Mouse (Mus musculus) thymus, postnatal 10 days (tissue): ENCODE measurements around the gene Dcdc2a.
A peak's percentile ranks its signal among the peaks of the same experiment; 100 is the strongest.

ENCODE experiments used
- DNase-seq, 2 experiments: peaks; one replicate each; pipeline ENCODE4 v3.0.0; 2021; ENCODE audit warnings: low spot score in 2 of 2

The Dcdc2a gene

DNA sequence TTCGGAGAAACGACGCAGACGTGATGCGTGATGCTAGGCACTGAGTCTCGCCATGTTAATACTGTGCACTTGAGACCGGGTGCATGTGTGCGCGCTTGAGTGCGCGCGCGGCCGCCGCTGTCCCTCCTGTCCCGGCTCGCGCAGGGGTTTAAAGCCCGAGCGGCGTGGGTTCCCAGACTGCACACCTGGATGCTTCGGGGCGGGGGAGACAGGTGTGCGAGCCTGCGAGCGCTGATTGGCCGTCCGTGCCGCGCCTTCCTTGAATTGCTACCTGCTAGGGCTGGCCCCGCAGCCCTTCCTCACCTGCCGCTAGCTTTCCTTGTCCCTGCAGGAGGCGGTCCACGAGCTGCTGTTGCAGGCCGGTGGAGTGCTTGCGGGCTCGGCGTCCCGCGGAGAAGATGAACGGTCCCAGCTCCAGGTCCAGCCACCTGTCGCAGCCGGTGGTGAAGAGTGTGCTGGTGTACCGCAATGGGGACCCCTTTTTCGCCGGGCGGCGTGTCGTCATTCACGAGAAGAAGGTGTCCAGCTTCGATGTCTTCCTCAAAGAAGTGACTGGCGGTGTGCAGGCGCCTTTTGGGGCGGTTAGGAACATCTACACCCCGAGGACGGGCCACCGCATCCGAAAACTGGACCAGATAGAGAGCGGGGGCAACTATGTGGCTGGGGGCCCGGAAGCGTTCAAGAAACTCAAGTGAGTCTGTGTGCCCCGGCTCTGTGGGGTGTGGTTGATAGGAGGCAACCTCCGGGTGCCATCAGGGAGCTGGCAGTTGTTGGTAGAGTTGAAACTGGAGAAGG lies at the start of gene Dcdc2a:
Dcdc2a (plus strand) TSS at position 132 of the 795 bp plus-strand sequence.
- DNase-seq, result peak in 1 of 2 experiments; percentile 8

DNA sequence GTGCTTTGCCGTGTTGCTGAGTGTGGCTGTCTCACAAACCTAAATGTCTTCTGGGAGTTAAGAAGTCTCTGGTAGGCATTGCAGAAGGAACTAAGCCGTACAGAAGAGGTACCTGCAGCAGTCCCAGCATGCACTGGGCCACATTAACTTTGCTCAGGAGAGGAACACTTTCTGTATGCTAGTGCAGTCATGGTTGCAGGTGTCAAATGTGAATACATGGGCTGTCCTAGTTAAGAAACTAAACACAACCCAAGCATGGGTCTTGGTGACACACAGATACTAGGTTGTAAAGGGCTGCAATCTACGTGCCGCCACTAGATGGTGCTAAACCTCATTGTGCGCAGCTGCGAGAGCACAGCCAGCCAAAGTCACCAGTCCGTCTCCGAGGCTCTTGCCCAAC lies 48.7 kb upstream of the Dcdc2a start:
- DNase-seq, result peak; percentile 21 to 45

DNA sequence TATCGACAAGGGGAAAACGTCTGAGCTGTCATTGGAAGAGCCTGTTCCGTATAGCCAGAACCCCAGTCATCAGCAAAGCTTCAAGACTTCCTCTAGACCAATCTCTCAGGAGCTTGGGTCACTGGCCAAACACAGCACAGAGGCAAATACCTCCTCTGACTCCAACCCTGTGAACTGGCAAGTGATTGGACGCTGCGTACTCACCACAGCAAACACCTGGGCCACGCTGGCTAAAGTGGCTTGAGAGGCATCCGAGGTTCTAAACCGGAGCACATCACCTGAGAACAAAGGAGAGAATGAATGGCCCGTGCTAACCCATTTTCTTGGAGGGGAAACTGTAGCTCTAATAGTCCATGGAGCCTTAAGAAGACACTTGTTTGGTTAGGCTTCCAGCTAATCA lies 37.5 kb upstream of the Dcdc2a start:
- peak in 1 of 2 experiments; percentile 2 for DNase-seq

DNA sequence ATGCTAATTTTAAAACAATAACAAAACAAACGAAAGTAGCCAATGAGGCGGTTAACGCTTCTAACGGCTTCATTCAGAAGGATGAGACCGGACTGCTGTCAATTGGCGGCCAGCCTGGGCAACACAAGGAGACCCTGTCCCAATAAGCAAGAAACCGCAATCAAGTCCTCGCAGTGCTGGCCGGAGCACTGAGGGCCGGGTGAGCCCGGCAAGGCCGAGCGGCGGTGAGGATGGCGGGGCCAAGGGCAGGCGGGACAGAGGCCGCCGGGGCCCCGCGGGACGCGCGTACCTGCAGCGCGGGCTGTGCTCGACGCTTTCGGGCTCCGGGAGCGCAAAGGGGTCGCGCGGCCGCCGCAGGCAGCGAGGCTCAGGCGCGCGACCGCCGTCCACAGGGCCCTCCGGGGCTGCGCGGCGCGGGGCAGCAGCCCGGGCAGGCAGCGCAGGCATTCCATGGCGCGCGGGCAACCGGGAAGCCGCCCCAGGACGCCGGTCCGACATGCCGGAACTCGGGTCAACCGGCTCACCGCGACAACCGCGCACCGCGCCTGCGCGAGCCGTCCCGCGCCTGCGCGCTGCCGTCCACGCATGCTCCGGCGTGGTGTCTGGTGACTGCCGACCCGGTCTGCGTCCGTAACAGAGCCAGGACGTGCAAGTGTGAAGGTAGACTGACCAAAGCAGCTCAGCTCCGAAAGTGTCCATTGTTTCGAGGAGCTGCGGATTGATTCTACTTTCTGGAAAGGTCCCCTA lies 35.8 kb upstream of the Dcdc2a start, which contains the start of gene Mrs2:
Mrs2 (minus strand) TSS at position 587 of the 747 bp plus-strand sequence.
- peak; percentile 72 to 79 for DNase-seq

DNA sequence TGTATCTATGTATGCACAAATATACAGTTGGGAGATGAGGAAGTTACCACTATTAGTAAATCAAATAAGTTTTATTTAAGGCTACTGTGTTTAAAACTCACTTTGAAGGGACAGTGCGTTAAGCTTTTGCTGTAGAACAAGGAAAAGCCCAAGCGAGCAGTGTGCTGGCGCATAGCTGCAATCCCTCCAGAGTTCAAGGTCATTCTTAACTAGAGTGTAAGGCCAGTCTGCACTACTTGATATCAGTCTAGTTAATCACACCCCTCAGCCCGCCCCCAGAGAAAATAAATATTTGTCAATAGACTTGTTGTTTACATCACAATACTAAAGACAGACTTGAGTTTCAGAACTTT lies 35.3 kb upstream of the Dcdc2a start:
- DNase-seq, result peak in 1 of 2 experiments; percentile 2

DNA sequence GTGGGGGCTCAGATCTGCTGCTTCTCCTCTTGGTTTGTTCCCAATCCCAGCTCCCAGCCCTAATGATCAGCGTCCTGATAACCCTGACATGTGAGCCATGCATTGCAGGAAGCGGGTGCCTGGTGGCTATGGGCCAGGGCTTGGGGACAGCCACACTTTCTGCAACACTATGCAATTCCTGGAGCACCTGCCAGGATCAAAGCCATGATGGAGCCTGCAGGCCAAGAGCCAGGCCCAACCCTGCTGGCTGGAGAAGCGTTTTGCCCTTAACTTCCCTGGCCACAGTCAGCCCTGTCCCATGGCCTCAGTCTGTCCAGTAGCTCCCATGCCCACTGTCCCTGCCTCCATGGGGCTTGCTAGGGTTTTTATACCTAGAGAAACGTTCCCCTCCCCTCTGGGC lies 33.4 kb upstream of the Dcdc2a start:
- DNase-seq, result peak in 1 of 2 experiments; percentile 2

DNA sequence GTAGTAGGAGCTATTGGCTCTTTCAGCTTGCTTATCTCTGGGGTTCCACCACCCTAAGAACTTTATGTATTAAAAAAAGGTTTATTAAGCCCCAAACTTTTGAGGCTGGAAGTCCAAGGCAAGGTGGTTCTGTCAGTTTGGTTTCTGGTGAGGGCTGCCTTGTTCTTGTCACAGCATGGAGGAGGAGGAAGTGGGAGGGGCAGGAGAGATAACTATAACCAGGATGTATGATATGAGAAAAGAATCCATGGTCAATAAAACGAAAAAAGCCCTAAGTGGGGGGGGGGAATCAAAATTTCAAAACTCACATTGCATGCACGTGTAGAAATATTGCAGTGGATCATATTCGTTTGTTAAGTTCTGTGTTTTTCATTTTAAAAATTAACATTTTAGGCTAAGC lies 32.7 kb upstream of the Dcdc2a start:
- no peak for DNase-seq

DNA sequence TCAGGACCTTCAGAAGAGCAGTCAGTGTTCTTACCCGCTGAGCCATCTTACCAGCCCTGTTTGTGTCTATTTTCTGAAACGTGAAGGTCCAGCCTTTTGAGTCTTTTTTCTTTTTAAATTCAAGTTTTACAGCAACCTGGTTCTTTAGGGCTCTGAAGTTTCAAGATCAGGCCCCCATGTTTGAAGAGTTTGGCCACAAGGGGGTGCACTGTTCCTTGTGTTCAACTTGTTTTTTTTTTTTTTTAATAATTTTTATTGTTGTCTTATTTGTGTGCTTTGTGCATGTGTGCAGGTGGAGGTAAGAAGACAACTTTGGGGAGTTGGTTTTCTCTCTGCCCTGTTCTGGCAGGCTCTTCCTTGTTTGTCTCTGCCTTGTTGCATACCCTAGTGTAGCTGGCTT lies 31.1 kb upstream of the Dcdc2a start:
- DNase-seq, result peak in 1 of 2 experiments; percentile 47

DNA sequence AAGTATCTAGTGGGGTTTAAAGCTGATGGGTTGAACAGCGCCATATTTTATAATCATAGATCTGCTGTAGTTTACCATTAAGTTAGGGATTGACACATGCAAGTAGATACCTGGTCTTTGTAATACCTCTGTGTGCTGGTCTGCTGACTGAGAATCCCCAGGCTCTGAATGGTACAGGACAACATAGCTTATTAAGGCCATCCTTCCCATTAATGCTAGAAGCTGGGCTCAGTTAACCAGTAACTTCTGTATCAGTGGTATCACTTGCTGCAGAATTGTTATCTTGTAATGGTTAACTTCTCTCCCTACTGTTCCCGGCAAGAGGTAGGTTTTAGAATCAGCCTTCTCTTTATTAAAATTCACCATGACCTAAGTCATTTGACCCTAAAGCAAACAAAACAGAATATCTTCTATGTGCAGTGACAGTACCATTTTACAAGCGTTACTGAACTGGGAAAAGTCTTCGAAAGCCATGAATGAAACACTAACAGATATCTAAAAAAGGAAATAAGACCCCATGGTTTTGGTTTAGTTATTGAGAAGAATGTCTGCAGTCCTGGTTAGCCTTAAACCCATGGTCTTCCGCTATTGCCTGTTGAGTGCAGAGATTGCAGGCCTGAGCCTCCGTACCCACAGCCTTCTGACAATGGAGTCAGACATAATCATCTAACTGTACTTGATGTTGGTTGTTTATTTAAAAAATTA lies 29.2 kb upstream of the Dcdc2a start:
- no peak for DNase-seq

DNA sequence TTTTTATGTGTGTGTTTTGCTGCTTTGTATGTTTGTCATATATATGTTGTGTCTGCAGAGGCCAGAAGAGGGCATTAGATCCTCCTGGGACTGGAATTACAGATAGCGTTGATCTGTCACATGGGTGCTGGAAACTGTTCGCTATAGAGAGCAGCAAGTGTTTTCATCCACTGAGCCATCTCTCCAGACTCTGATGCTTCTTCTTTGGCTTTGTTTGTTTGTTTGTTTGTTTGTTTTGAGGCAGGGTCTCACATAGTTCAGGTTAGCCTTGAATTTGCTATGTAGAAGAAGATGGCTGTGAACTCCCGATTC lies 28.7 kb upstream of the Dcdc2a start:
- DNase-seq, result peak in 1 of 2 experiments; percentile 1

DNA sequence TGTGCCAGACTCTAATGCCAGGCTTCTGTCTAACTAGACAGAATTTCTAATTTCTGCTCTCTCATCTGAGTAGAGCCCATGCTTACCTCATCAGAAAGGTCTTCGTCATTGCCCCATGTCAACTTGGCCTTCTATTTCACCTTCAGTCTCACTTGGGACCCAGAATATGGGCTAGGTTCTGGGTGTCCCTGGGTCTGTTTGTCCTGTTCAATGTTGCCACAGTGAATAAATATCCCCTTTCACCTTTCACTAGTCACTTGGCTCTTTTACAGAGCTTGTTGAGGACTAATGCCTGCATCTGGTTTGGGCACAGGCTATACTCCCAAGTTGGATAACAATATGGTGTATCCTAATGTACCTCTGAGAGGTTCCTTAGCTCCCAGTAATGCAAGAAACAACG lies 16.3 kb upstream of the Dcdc2a start:
- DNase-seq, result no peak

DNA sequence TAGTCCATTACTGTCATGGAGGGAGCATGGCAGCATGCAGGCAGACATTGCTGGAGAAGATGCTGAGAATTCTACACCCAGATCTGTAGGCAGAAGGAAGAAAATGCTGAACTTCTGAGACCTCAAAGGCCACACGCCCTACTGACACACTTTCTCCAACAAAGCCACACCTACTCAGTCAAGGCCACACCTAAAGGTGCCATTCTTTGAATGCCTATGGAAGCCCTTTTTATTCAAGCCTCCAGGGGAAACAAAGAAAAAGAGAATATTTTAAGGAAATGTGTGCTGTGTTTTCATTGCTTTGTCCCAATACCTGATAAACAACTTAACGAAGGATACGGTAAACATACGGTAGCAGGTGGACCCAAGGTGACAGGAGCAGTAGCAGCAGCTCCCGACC lies 3.1 kb upstream of the Dcdc2a start:
- peak in 1 of 2 experiments; percentile 1 for DNase-seq

DNA sequence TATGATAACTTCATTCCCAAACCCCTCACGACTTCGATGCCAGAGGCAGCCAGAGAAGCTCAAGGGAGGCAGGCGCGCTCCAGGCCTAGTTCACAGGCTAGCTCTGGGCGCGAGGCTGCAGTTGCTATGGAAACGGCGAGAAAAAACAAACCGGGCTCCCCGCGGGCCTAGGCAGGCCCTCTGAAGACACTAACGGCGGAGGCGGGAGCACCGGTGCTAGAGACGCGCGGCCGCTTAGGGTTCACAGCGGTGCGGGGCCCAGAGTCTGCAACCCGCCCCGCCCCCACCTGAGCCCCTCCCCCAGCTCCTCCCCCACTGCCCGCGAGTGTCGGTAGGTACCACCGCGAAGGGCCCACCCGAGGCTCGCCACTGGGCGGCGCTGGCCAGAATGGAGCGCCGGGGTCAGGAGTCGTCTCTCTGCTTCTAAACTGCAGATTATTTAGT lies 671 bp upstream of the Dcdc2a start:
- DNase-seq, result peak; percentile 41 to 53

DNA sequence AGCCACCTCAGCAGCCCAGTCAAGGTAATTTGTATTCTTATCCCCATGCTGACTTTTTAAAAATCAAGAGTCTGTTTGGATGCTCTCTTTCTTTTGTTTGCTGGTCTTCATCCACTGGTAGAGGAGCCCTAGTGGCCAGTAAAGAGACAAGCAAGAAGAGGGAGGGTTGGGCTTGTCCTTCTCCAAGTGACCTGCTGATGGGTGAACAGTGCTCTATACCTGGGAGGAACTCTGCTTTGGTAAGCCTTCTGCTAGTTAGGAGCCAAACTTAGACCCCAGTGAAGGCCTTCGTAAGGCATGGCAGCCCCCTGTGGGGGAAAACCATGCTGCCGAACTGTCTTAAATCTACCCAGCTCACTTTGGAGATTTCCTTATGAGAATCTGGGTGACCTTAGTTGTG lies 10.9 kb downstream of the Dcdc2a start:
- no peak for DNase-seq

DNA sequence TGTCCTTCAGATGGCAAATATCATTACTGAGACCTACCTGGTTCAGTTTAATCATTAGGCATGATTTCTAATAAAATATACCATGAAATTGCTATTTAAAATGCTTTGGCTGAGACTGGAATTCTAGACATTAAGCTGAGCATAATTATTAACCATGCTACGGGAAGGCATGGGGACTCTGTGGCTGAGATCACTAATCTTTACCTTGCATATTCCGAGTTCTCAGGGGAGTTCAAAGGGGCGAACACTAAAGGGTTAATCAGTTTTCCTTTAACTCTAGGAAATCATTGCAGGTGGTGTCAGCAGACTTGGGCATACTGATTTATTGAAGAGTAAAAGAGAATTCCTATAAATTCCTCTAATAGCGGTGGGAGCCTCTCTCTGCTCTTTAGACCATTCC lies 11.4 kb downstream of the Dcdc2a start:
- no peak for DNase-seq

DNA sequence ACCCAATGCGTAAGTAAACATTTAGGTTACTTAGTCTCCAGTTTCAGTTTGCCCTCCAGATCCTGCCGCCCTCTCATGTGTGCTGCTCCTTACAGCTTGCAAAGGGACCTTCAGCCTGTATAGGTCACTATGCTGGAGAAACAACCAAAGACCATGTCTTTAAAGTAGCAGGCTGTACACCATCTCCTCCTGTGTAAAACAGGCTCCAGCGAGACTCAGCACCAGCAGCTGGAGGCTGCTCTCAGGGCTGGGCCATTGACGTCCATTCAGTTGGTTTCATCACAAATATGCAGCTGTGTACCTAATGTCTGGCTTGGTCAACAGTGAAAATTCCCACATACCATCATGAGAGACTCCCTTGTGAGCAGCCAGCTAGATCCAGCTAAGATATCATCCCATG lies 14.0 kb downstream of the Dcdc2a start:
- no peak for DNase-seq

DNA sequence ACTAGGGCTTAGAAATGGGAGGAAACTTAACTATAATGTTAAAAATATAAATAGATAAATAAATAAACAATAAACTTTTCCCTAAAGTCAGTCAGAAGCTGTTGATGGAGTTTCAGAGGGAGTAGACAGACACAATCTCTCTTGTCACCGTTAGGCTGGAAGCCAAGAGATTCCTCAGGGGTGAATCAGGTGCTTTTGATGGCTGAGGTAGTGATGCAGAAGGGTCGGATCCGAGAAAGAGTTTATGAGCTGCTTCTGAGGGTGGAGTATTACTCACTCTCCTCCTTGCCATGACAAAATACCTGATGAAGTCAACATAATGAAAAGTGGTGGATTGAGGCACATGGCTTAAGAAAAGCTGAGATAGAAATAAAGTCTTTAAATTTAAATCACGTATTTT lies 15.0 kb downstream of the Dcdc2a start:
- DNase-seq, result no peak

DNA sequence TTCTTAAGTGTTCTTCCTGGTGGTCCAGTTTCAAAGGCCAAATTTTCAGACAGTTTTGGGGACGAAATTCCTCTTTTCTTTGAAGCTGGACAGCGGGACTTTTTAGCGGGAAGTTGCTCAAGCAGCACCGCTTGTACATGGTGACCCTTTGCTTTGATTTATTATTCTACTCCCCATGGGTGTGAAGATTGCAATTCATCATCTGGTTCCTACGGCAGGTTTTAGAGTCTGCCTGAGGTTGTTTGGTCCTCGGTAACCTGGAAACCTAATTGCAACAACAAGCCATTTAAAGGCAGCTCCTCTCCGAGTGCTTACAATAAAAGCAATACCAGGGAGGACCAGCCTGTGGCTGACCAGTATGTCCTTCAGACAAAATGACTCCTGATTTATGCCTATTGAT lies 21.5 kb downstream of the Dcdc2a start:
- DNase-seq, result no peak

DNA sequence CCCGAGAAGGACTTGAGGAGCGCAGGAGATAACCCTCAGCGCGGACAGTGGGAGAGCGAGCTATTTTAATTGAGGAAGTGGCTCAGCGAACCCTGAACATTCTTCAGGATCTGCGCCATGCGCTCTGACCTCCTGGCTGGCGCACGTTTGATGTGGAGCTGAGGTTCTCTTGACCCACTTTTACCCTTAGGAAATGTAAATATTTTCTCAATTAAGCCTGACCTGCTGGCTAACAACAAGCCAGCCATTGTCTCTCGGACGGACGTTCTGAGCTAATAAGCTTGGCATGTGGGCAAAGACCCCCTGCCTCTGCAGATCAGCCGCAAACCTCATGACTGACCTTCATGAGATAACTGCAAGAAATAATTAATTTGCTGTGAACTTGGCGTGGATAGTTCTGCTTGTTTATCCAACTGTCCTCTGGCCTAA lies 27.4 kb downstream of the Dcdc2a start:
- no peak for DNase-seq

DNA sequence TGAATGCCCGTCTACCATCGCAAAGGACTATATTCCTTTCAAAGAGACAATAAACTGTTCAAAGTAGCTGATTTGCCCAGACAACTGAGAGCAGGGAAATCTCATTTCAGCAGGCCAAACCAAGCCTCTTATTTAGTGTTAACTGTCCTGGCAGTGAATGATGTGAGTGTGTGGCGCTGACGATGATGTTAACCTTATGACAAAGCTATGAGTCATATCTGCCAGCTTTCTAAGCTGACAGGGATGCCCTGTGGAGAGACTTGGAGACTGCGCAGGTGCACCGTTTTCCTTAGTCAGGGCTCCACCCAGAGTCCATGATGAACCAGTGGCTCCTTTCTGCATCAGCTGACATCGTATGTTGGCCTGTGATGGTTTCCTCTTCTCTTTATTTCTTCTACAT lies 29.3 kb downstream of the Dcdc2a start:
- DNase-seq, result no peak

DNA sequence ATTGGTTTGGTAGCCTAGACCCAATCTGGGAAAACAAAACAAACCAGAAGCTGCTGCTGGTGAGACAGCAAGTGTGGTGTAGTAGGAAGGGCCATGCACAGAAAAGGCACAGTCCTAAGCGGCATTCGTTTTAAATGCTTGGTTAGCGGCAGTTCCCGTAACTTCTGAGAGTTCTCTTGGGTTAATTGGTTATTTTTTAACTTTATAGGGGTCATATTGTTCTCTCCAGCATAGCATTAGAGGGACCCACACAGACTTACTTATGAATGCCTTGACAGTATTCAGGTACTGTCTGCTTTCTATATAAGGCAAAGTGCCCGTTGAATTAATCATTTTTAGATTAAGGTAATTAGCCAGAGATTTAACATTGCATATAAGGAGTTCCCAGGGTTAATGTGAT lies 35.5 kb downstream of the Dcdc2a start:
- no peak for DNase-seq

DNA sequence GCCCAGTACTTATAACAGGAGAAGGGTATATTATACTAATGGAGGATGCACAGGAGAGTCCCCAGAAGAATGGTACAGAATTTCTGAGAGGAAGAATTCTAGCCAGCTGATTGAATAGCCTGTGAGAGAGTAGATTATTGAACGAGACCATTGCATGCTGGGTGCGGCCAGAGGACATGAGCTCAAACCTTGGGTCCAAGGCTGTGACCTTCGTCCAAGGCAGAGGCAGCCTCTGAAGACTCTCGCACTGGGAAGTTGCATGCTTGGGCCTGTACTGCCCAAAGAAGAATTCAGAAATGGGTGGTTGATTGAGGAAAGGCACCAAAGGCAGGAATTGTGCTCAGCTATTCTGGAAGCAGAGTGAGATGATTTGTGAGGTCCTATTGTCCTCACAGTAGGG lies 38.0 kb downstream of the Dcdc2a start:
- DNase-seq, result no peak

DNA sequence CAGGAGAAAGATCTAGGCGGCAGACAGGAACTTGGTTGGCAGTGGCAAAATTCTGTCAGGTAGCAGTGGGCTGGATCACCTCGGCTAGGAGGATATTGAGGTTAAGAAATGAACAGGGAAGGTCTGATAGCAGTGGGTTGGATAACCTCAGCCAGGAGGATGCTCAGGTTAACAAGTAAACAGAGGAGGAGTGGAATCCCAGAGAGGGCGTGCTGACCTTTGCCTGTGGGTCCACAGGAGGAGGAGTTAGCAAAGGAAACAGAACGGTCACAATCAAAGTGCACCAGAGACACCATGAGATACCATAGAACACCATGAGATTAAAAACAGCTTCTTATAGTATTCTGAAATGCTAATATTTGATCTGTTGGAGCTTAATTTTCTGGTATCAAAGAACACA lies 38.6 kb downstream of the Dcdc2a start:
- DNase-seq, result no peak
